Mouse (Mus musculus) left cerebral cortex, postnatal 14 days (tissue): Measurements from ENCODE around the gene Osbpl9. TPM values are rescaled to one million over a fixed set of nuclear protein-coding genes. Genes with fewer than 3 reads are reported as not detected.

Experiments used
- DNase-seq, 2 experiments: peaks; one replicate each; pipeline ENCODE4 v3.0.0; 2021 to 2022; ENCODE audit warnings: low spot score in 2 of 2, mixed read lengths in 1 of 2
- intact Hi-C: fragments of 180-260 bp; cut with DNase I; formaldehyde crosslinking; loops from one replicate; pipeline ENCODE4 v1.15.1; 2025
- total RNA-seq, 2 experiments: library from RNA; stranded (reverse); gene quantifications; 2 replicates each; pipeline ENCODE4 v1.2.3; 2021

The Osbpl9 gene
- total RNA-seq, 2 experiments from 2014 or later = 49.5 to 52.2 TPM

- intact Hi-C loops = no loop called here
- no peak for DNase-seq
These were observed 11.9 kb upstream of the Osbpl9 start for GRCm38 (mm10) chr4:109213986-109214385.

- no peak for DNase-seq
- intact Hi-C loops = no loop called here
These were observed 8.8 kb upstream of the Osbpl9 start for GRCm38 (mm10) chr4:109210881-109211280.

GRCm38 (mm10) chr4:109210253-109210652 lies 8.2 kb upstream of the Osbpl9 start:
- intact Hi-C loops = no loop called here
- DNase-seq = no peak

- DNase-seq = no peak
These were observed 5.5 kb upstream of the Osbpl9 start for GRCm38 (mm10) chr4:109207524-109207923.

GRCm38 (mm10) chr4:109204416-109204815 lies 2.3 kb upstream of the Osbpl9 start:
- DNase-seq = no peak
- intact Hi-C loops = no loop called here

More at GRCm38 (mm10) chr4:109207524-109207923, 5.5 kb upstream of the Osbpl9 start:
- intact Hi-C loops = no loop called here

- intact Hi-C loops = no loop called here
- DNase-seq = no peak
These were observed 1.9 kb upstream of the Osbpl9 start for GRCm38 (mm10) chr4:109203931-109204330.

- intact Hi-C loops = no loop called here
- DNase-seq = no peak
These were observed 3.0 kb downstream of the Osbpl9 start for GRCm38 (mm10) chr4:109199069-109199468.

- DNase-seq = no peak
- intact Hi-C loops = no loop called here
These were observed 6.0 kb downstream of the Osbpl9 start for GRCm38 (mm10) chr4:109195900-109196629.

GRCm38 (mm10) chr4:109193886-109194285 lies 8.2 kb downstream of the Osbpl9 start:
- intact Hi-C loops = no loop called here
- no peak for DNase-seq

- intact Hi-C loops = no loop called here
These were observed 10.5 kb downstream of the Osbpl9 start for GRCm38 (mm10) chr4:109191598-109191997.

GRCm38 (mm10) chr4:109185616-109186405 lies 16.3 kb downstream of the Osbpl9 start:
- intact Hi-C loops = no loop called here
- no peak for DNase-seq

More at GRCm38 (mm10) chr4:109191598-109191997, 10.5 kb downstream of the Osbpl9 start:
- DNase-seq = no peak

- intact Hi-C loops = no loop called here
These were observed 26.4 kb downstream of the Osbpl9 start for GRCm38 (mm10) chr4:109175677-109176076.

GRCm38 (mm10) chr4:109173775-109174440 lies 28.2 kb downstream of the Osbpl9 start:
- no peak for DNase-seq
- intact Hi-C loops = no loop called here

More at GRCm38 (mm10) chr4:109175677-109176076, 26.4 kb downstream of the Osbpl9 start:
- no peak for DNase-seq

- intact Hi-C loops = no loop called here
- no peak for DNase-seq
These were observed 28.7 kb downstream of the Osbpl9 start for GRCm38 (mm10) chr4:109173369-109173768.

- intact Hi-C loops = loop anchor here (10.0 kb wide), 2 partner anchors 101 to 291 kb away; partner anchors contain the start of gene Rab3b
- peak; percentile 89 to 90 for DNase-seq
These were observed 36.4 kb downstream of the Osbpl9 start for GRCm38 (mm10) chr4:109165521-109166173.

GRCm38 (mm10) chr4:109156481-109157261 lies 45.4 kb downstream of the Osbpl9 start:
- DNase-seq = peak; percentile 40 to 49
- intact Hi-C loops = no loop called here

GRCm38 (mm10) chr4:109156073-109156472 lies 46.0 kb downstream of the Osbpl9 start:
- DNase-seq = no peak
- intact Hi-C loops = no loop called here

GRCm38 (mm10) chr4:109150214-109150613 lies 51.9 kb downstream of the Osbpl9 start:
- intact Hi-C loops = no loop called here
- DNase-seq = no peak

GRCm38 (mm10) chr4:109149411-109149810 lies 52.7 kb downstream of the Osbpl9 start:
- intact Hi-C loops = no loop called here
- DNase-seq = no peak
